Mouse (Mus musculus): ENCODE data around the gene Fosl2.

The Fosl2 gene

DNA sequence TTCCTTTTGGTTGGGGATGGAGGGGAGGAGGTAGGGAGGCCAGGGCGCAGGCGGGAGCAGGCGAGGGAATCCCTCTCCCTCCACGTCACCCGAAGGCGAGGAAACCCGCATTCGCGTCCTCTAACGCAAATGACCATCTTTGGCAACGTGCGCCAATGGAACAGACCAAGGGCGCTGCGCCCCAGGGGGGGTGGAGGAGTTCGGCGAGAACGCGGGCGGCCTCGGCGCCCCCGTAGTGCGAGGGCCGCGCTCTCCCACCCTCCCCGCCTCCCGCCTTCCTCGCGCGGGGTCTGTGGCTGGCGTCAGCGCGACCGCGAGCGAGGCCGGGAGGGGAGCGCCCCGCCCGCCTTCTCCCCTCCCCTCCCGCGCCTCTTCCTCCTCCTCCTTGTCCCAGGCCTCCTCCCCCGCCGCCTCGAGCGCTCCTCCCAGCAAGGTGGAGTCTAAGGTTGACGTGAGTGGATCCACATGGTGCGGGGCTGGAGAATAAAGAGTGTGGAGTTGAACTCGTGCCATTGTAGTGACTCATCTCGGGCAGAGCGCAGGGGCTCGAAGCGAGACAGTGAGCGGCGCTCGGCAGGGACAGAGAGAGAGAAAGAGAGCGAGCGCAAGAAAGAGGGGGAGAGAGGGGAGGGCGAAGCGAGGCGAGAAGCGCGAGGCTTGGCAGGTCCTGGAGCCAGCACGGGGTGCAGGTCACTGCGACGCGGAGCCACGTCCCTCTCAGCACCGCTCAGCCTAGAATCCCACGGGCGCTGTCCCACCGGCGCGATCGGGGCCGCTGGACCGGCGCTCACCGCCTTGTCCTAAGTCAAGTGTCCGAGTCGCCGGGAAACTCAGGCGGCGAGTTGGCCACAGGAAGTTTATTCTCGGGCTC lies at the start of gene Fosl2:
Gene Fosl2 (plus strand): TSS at position 466 of the 871 bp plus-strand sequence.
- peak; percentile 89 for DNase-seq (ENCODE audit: low spot score)

DNA sequence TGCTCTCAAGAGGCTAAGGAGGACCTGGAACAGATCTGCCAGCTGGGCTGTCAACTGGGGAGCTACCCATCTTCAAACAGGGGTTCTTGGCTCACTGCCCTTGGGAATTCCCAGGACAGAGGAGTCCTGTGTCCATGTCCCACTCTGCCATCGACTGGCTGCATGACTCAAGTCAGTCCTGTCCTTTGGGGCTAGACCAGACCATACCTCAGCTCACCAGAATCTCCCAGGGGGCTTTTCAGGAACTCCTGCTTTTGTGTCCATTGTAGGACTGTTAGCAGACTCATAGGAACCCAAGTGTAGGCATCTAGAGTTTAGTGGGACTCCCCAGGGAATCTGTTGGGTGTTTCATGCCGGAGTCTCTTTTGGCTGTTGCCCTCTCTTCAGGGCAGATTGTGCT lies 49.6 kb upstream of the Fosl2 start:
- no peak for DNase-seq (ENCODE audit: low spot score)

DNA sequence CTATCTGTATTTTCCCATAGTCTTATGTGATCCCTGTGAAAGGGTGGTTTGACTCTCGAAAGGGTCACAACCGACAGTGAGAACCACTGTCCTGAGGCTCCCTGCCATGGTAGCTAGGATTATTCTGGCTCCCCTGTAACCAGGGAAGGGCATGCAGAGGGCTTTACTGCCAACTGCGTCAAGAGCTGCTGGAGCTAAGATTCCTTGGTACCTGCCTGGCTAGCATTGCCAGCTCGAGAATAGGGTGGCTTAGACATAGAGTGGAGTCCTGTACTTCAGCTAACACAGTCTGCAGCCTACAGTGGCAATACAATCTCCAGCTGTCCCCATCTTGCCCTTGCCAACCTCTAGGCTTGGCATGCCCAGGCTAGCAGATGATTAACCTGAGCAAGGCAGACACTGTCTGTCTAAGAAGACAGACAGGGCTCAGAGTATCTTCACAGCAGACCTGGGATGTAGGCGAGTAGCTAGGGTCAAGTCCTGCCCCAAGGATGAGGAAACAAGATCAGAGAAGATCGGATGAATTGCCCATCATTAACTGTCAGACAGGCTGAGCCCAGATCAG lies 49.0 kb upstream of the Fosl2 start:
- DNase-seq (ENCODE audit: low spot score) = no peak

DNA sequence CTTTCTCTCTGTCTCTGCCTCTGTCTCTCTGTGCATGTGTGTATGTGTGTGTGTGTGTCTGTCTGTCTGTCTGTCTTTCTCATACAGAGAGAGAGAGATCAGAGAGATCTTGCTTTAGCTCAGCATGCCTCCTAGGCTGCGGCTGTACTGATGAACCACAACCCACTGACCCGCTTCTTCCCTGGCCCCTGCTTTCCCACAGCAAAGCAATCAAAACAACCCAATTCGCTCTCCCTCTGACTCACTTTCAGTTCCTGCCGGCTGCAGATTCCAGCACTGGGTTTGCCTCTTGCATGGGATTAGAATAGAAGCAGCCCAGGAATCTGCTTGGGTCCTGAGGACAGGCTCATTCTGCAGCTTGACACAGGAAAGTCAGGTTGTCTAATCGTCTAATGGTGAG lies 46.1 kb upstream of the Fosl2 start:
- DNase-seq (ENCODE audit: low spot score) = no peak

DNA sequence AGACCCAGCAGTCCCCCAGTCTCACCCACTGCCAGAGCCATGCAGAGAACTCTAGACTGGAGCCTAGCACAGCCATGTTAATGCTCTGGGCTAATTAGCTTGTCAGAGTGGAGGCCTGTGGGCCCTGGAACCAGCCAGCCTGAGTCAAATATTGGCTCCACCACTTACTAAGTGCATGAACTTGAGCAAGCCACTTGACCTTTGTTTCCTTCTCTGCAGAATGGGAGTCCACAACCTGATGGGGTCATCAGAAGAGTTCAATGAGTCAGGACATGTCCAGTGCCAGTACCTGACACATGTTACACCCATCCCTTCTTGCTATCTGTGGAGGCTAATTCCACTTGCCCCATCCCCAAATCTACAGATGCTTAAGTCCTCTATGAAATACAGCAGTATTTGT lies 43.3 kb upstream of the Fosl2 start:
- DNase-seq (ENCODE audit: low spot score) = no peak

DNA sequence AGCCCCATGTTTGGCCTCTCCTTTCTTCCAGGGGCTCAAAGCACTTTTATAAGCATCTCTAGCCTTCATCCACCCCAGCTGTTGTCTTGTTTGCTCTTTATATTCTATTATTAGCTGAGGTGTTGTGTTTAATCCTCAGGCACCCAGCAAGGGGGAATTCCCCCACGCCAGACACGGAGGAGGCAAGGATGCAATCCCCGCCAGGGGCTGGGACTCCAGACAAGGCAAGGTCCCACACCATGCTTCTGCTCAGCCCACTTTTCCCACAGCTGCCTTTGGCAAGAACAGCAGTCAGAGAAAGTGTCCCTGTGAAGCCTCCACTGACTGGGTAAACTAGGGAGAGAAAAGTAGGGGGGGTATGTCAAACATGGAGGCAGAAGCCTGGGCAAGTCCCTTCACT lies 36.9 kb upstream of the Fosl2 start:
- no peak for DNase-seq (ENCODE audit: low spot score)

DNA sequence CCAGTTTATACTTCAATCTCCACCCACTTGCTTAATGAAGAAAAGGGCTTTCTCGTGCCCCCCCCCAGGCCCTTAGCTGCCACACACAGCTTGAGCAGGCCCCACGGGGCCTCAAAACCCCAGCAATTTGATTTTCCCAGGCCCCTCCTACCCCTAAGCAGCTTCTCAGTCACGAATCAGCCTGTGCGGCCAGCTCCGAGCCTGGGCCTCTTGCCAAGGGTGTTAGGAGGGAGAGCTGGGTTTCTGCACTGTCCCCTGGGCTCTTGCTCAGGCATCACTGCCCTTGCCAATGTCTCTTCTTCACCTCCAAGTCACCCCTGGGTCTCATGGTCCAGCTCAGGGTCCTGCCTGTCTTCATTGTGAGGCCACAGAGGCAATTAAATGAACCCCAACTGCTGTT lies 33.1 kb upstream of the Fosl2 start:
- no peak for DNase-seq (ENCODE audit: low spot score)

DNA sequence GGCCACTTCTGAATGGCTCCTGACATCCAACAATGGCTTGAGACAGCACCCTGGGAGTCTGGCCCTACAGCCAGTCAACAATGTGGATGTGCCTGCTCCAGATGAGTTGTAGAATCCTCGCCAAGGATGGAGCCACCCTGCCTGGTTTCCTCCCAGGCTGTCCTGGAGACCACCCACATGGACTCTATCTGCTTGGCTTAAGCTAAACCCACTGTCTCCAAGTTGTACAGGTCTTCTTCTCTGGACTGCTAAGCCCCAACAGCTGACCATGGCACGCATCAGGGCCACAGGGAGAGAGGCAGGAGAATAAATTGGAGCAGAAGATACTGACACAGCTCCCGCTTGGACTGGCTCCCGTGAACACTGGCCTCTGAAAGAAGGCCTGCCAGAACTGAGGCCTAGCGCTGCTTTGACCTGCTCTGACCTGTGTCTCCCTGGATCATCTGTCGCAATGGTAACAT lies 32.6 kb upstream of the Fosl2 start:
- DNase-seq (ENCODE audit: low spot score) = no peak

DNA sequence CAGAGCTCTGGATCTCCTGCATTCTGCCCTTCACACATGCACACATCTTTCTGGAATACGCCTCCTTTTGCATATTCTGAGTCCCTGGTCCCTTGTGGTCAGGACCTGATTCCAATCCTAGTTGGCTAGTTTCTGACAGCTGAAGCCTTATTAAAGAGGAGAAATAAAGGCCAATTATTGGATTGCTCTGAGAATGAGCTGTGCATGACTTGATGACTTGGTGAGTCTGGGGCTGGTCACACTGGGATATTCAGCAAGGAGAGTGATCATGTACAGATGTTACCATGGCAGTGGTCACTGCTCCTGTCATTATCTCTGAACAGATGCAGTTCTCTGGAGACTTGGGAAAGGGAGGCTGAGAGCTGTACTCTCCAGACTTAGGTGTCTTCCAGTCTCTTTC lies 32.1 kb upstream of the Fosl2 start:
- no peak for DNase-seq (ENCODE audit: low spot score)

DNA sequence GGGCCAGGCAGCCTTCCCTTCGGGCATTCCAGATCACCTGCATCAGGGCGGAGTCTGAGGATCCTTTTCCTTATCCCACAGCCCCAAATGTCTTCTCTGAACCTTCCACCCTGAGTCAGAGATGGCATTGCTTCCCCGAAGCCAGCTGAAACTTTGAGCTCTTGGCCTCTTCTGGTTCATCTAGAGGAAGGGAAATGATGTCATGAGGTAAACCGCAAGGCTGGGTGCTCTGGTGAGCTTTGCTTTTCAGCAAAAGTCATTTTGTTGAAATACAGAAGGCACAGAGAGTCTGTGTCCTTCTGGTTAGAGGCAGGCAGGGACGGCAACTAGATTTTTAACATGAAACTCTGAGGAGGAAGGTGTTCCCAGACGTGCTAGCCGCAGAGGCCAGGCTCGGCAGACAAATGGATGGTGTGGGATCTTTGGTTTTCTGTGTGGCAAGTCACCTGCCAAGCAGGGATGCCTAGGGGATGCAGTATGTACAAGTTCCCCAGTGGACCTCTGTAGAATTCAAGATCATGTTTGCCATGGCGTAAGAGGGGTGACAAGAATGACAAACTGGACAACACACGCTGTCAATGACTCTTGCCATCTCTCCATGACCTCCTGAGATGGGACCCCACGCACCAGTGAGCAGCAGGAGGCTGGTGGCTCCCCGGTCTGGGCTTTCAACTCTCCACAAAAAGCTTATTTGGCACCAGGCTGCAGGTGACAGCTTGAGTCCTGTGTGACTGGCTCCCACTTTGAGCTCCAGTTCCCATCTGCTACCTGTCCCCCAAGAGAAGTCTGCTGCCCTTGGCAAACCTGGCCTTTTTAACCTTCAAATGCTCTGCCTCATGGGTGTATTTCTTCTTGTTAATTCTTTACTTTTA lies 31.2 kb upstream of the Fosl2 start:
- DNase-seq (ENCODE audit: low spot score) = no peak

DNA sequence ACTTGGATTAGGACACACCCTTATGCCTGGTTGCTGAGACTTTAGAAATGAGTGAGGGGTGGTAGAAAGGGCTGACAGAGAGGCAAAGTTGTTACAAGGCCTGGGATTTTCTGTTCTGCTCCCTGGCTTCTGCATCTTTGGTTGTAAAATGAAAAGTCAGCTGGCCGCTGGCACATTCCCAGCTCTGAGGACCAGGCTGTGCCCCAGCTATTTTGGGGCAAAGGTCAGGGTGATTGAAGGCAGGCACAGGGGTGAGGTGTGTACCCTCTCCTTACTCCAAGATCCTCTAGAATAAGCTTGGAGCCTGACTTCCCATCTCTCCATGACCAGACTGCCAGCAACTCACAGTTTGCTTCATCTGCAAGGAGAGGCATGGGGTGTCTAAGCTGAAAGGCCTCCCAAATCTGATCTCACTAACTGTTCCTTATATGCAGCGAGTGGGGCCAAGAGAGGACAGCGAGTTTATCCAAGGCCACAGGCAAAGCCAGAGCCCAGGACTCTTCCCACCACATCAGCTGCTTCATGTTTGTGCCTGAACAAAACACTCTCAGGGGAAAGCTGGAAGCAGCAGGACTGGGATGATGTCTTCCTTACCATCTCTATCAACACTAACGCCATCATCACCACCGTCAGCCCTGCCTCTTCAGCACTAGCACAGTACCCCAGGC lies 29.0 kb upstream of the Fosl2 start:
- no peak for DNase-seq (ENCODE audit: low spot score)

DNA sequence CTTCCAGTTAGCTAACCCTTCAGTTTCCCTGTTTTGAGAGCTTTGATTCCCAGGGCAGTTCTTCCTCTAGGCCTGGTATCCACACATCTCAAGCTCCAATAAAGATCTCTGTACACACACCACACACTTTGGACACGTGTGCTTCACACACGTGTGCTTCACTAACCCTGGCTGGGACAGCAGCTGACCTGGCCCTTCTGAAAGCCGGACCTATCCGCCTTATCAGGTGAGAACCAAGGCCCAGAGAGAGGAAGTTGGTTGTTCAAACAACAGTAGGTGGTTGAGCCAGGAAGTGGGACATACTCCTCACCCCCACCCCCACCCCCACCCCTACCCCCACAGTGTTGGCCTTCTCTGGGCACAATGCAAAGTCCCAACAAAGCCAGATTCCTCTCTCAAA lies 24.9 kb upstream of the Fosl2 start:
- DNase-seq (ENCODE audit: low spot score) = no peak

DNA sequence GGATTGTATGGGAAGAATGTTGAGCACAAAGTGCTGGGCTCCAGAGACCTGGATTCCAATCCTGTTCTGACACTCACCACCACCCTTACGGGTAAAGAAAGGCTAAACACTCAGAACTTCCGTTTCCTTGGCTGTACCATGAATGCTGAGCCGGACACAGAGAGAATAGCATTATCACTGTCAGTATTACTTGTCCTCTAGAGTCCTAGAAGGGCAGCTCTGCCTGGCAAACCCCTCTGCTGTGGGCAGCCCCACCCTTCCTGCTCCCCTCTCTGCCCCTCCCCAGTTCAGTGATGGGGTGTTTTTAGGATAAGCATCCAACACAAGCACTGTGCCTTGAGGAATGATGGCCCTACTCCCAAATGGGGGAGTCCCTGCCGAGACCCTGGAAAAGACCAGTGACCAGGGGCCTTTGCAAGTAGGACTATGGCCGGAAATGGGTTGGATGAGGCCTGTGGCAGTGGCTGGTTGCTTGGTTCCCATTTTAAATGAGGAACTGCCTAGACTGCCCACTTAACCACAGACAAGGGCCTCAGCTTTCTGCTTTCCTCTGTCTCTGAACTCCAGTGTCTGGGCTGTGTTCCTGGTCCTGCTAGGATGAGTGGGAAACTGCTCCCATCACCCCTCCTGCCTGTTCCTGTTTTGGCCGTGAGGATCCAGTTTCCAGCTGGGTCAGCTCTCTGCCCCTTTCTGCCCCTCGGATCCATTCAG lies 23.2 kb upstream of the Fosl2 start:
- no peak for DNase-seq (ENCODE audit: low spot score)

DNA sequence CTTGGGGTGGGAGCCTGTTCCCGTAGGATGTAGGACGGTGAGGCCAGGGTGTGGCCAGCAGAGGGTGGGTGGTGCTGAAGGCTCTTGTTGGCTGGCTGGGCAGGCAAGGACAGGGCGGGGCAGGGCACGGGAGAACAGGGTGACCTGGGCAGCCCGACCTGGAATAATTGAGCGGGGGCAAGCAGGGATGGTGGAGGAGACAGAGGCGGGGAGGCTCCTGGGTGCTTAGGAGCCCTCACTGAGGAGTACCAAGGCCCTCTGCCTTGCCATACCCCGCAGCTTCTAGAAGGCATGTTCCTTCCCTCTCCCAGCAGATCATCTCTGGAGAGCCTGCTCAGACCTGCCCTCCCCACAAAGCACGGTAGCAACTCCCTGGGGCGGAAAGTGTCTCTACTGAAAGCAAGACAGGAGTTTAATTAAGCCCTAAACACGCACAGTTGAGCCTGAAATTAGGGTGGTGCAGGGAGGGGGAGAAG lies 14.7 kb upstream of the Fosl2 start:
- DNase-seq (ENCODE audit: low spot score) = no peak

DNA sequence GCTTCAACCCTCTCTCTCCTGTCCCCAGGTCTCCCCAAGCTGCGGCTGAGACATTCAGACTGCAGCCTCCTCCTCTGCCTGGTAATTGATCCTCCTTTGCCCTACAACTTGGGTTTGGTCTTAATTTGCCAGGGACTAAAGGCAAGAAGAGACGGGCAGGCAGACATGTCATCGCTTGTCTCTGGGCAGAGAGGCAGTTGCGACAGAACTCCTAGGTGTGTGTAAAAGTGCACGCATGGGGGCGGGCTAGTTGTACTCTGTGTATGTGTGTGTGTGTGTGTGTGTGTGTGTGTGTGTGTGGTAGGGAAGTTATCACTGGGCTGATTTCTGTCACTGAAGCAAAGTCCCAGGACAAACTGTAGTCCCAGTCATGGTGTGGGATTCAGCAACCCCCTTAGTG lies 13.7 kb upstream of the Fosl2 start:
- DNase-seq (ENCODE audit: low spot score) = no peak

DNA sequence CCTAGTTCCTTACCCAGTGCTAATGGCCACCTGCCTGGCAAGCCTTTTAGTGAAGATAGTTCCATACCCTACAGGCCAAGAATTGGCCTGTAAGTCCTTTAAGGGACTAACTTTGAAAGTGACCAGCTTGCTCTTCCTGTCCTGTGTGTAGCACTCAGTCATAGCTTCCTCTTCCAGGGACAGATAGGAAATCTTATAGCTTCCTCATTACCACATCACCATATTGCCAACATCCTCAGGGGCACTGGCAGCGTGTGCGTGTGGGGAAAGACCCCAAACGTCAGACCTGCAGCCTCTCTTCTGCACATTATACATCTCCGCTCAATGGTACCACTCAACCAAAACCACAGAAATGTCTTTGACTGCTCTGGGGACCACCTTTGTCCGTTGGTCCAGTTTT lies 13.2 kb upstream of the Fosl2 start:
- DNase-seq (ENCODE audit: low spot score) = no peak

DNA sequence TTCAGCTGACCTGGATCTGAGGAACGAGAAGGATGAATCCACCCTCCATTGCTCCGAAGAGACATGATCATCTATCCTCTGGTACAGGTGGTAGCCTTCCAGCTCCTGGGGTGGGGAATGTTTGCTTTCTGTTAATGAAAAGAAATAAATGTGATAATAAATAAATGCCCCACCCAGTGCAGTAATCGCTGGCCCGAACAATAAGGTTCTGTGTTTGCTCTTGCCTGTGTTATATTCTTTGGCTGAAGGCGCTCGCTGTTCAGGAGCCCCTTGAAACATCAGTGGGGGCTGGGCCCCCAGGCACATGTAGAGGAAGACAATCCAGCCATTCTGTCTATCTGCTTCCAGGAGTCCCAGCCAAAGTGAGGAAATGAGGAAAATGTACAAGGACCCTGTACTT lies 10.6 kb upstream of the Fosl2 start:
- no peak for DNase-seq (ENCODE audit: low spot score)

DNA sequence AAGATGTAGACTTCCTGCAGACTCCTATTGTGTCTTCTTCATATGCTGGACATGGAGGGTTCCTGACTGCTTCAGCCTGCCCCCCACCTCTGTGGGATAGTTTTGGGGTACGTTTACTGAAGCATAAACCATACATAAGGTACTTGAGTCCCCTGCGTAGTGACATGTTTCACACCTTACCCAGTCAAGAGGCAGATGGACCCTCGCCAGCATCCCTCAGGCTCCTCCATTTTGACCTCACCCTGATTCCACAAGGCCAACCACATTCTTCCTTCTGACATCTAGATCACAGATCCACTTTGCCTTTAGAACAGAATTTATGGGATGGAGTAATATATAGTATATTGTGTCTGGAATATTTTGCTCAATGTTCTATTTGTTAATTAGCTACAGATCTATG lies 8.4 kb upstream of the Fosl2 start:
- DNase-seq (ENCODE audit: low spot score) = no peak

DNA sequence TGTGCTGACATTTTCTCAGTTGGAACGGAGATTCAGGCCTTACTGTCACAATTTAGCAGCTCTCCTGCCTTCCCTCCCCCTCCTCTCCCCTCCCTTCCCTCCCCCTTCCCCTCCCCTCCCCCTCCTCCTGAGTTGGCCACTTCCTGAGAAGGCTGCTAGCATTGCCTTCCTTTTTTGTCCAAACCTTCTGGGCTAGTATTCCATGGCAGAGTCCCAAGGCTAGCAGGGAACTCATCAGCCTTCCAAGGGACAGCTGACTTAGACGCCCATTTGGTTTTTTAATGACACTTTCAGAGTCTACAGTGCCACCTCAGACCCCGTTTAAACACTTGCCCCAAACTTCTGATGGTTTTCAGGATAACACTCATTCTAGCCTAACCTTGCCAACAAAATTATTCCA lies 7.7 kb upstream of the Fosl2 start:
- DNase-seq (ENCODE audit: low spot score) = no peak

DNA sequence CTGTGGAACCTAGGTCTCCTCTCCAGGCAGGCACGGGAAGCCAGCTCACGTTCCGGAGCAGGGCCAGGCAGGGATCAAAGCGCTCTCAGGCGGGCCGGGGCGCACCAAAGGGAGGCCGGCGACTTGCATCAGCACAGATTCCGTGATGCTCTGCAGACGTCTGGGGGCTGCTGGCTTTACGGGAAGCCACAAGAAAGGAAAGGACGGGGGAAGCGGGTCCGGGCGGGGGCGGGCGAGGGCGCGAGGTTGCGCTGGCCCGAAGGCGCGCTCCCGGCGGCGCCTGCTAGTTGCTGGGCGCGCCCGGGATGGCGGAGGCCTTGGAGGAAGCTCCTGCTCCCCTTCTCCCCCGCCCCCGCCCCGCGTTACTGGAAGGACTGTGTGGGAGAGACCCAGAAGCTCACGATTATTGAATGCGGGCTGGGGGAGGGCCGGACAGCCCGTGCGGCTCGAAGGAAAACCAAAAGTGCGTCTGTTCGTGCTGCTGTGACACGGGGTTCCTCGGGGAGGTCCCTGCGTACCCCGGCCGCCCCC lies 2.6 kb upstream of the Fosl2 start:
- peak; percentile 12 for DNase-seq (ENCODE audit: low spot score)

DNA sequence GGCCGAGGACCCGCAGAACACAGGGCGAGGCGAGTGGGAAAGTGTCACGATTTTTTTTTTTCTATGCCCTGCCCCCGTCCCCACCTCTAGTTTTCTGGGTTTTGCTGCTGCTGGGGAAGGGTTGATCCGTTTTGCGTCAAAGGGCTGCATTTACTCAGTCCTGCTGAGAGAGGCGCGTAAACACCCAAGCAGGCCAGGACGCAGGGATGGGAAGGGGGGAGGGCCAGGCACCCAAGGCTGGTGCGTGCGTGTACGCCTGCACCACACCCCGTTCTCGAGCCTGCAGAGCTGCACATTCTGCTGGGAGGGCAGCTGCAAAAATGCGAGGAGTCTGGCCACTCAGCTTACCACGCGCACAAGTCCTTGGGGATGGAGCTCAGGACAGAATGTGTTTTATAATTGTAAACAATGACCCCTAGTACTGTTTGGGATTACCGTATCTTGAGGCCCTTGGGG lies 2.0 kb upstream of the Fosl2 start:
- DNase-seq (ENCODE audit: low spot score) = peak; percentile 41

Data from layer of hippocampus, adult 9-10 months (tissue).